Mouse (Mus musculus) ES-Bruce4 (cell line): Measurements from ENCODE around the gene Arid1a. TPM values are rescaled to one million over a fixed set of nuclear protein-coding genes. Genes with fewer than 3 reads are reported as not detected.

Experiments
- H3K27ac ChIP-seq: 2 replicates; pipeline ENCODE4 v1.5.1; 2012; ENCODE audit warnings: low read length, inconsistent platforms; ENCODE audit not compliant: insufficient read depth
- H3K27me3 ChIP-seq: 2 replicates; pipeline ENCODE4 v1.6.1; 2012; ENCODE audit warnings: mild to moderate bottlenecking, low read length, inconsistent platforms; ENCODE audit not compliant: control insufficient read depth, poor library complexity, insufficient read depth, severe bottlenecking
- H3K36me3 ChIP-seq: 2 replicates; pipeline ENCODE4 v1.6.1; 2012; ENCODE audit warnings: inconsistent platforms, mild to moderate bottlenecking, low read length, moderate library complexity; ENCODE audit not compliant: control insufficient read depth, poor library complexity, insufficient read depth, severe bottlenecking
- H3K4me1 ChIP-seq: one replicate; pipeline ENCODE4 v1.8.1; 2011; ENCODE audit warnings: low read length; ENCODE audit not compliant: control insufficient read depth, insufficient read depth
- H3K4me3 ChIP-seq: 2 replicates; pipeline ENCODE4 v1.5.1; 2011; ENCODE audit warnings: low read depth, mild to moderate bottlenecking, low read length
- H3K9ac ChIP-seq: 2 replicates; pipeline ENCODE4 v1.6.1; 2012; ENCODE audit warnings: low read depth, mild to moderate bottlenecking, inconsistent platforms; ENCODE audit not compliant: poor library complexity, severe bottlenecking
- H3K9me3 ChIP-seq: replicated peaks from 2 replicates; pipeline ENCODE4 v1.6.1; 2012; ENCODE audit warnings: mild to moderate bottlenecking, low read length, inconsistent platforms; ENCODE audit not compliant: control insufficient read depth, poor library complexity, insufficient read depth, severe bottlenecking
- CTCF ChIP-seq: IDR thresholded peaks from one replicate; pipeline ENCODE4 v1.8.1; 2011; ENCODE audit warnings: low read depth, low read length
- EP300 ChIP-seq: IDR thresholded peaks from 2 replicates; pipeline ENCODE4 v1.6.1; 2011; ENCODE audit warnings: low read depth, low read length; ENCODE audit not compliant: insufficient read depth
- POLR2A ChIP-seq: IDR thresholded peaks from one replicate; pipeline ENCODE4 v1.8.1; 2011; ENCODE audit warnings: low read length; ENCODE audit not compliant: insufficient read depth
- polyA plus RNA-seq: library from polyadenylated mRNA; stranded (reverse); fragments of >200 nt; gene quantifications from 2 replicates; pipeline ENCODE4 v1.2.4, GENCODE M21; 2011; ENCODE audit warnings: low read depth; ENCODE audit not compliant: missing spikeins, insufficient read depth, insufficient read length

Arid1a gene
- polyA plus RNA-seq, 1 experiment, result 119 TPM

DNA sequence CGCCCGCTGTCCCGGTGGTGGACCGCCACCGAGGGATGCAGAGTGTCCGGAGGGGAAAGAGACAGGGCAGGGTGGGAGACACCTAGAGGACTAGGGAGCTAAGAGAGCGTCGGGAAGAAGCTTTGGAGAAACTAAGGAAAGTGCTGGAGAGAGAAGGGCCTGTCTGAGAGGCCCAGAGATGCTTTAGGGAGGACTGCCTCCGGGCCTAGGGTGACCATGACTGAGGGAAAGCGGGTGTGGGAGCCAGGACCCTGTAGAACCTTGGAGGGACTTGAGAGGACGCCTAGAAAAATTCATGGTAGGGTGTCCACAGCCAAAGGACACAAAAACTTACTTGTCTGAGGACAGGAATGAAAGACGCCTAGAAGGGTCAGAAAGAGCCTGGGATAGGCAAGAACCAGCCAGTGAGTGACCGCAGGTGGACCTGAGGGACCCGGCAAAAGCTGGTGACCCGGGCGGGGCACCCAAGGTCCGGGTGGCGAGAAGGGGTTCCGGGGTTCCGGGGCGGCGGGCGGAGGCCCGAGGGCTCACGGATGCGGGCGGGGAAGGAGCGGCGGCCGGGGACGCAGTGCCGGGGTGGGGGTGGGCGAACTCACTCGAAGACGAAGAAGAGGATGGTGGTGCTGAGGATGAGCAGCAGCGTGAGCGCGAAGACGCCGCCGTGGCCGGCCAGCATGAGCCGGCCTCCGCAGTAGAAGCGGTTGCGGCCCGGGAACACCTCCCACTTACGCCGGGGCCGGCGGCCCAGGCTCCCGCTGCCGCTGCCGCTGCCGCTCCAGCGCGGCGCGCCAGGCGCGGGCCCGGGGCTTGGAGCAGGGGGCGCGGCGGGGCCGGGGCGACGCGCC, 123.9 kb downstream of the Arid1a start:
- Histone ChIP-seq H3K27ac (no peak overlapping the region), H3K9ac (peak overlapping the region; percentile 98), H3K9me3 (no peaks in the 10 kb centered on the region), H3K4me1 (peaks cover 8% of the 10 kb centered on the region), H3K4me3 (peak overlapping the region; percentile 78), H3K36me3 (no peaks in the 10 kb centered on the region), H3K27me3 (no peaks in the 10 kb centered on the region)
- TF ChIP-seq EP300, result no peak
- TF ChIP-seq POLR2A, result no peak
- no peak for TF ChIP-seq CTCF

- no peaks in the 10 kb centered on the region for H3K27me3 ChIP-seq
Observed at GRCm38 (mm10) chr4:133631769-133632411, 124.7 kb downstream of the Arid1a start.

GRCm38 (mm10) chr4:133631071-133631768, 125.3 kb downstream of the Arid1a start:
- no peak overlapping the region for H3K27ac ChIP-seq
- peaks cover 11% of the 10 kb centered on the region for H3K4me1 ChIP-seq
- H3K27me3 ChIP-seq, result no peaks in the 10 kb centered on the region
- no peak overlapping the region for H3K4me3 ChIP-seq
- no peaks in the 10 kb centered on the region for H3K9me3 ChIP-seq
- H3K36me3 ChIP-seq, result no peaks in the 10 kb centered on the region
- no peak overlapping the region for H3K9ac ChIP-seq
- TF ChIP-seq POLR2A (no peak), EP300 (no peak), CTCF (no peak)

More at GRCm38 (mm10) chr4:133631769-133632411, 124.7 kb downstream of the Arid1a start:
- Histone ChIP-seq H3K27ac (no peak overlapping the region), H3K9me3 (no peaks in the 10 kb centered on the region), H3K36me3 (no peaks in the 10 kb centered on the region), H3K4me3 (peak overlapping the region; percentile 78), H3K4me1 (peaks cover 10% of the 10 kb centered on the region), H3K9ac (peak overlapping the region; percentile 98)
- TF ChIP-seq CTCF, result no peak

DNA sequence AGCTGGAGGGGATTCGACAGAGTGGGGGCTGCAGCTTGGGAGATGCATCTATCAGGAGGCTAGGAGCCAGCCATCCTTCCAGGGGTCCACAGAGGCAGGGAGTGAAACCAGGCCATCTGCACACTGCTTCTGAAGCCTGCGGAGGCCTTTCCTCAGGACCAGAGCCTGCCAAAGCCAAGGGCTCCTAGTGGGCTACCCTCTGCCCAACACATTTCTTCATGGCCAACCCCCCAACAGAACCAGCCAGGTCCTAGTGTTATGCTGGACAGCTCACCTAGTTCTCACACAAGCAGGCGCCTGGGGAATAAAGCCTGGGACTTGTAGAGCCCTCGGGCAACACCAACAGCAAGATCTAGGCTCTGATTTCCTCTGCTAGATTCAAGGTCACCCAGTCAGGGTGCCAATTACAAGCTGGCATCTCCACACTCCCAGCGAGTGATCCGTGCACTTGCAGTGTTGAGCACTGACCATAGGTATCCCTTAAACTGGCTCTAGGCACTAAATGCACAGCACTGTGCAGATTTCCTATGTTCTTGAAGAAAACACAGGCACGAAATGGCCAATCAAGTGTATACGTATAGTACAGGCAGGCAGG, 126.1 kb downstream of the Arid1a start:
- Histone ChIP-seq H3K36me3 (no peaks in the 10 kb centered on the region), H3K27me3 (no peaks in the 10 kb centered on the region), H3K9ac (no peak overlapping the region), H3K27ac (no peak overlapping the region), H3K9me3 (no peaks in the 10 kb centered on the region), H3K4me3 (no peak overlapping the region), H3K4me1 (peaks cover 11% of the 10 kb centered on the region)
- TF ChIP-seq POLR2A, result no peak
- no peak for TF ChIP-seq EP300
- no peak for TF ChIP-seq CTCF

- Histone ChIP-seq H3K27ac (no peak overlapping the region), H3K4me1 (peaks cover 15% of the 10 kb centered on the region), H3K36me3 (0 out of 2 replicates have a peak, but pooled peaks cover 3% of the 10 kb centered on the region), H3K9ac (no peak overlapping the region), H3K27me3 (no peaks in the 10 kb centered on the region), H3K9me3 (no peaks in the 10 kb centered on the region), H3K4me3 (no peak overlapping the region)
- TF ChIP-seq CTCF (no peak), POLR2A (no peak), EP300 (no peak)
Observed at GRCm38 (mm10) chr4:133629191-133629590, 127.4 kb downstream of the Arid1a start.

Other genes starting within 250 kb of the Arid1a start
- 10.2 and 13.2 TPM in 2 replicates for gene Kdf1, start 237.8 kb downstream of the Arid1a start, polyA plus RNA-seq
- gene Nudc, start 210.8 kb downstream of the Arid1a start, polyA plus RNA-seq, result 274 and 303 TPM in 2 replicates
- gene Nr0b2, start 203.4 kb downstream of the Arid1a start, polyA plus RNA-seq, result not detected in 2 replicates
- gene Gpatch3, start 182.0 kb downstream of the Arid1a start, polyA plus RNA-seq, result 3.9 and 7.9 TPM in 2 replicates
- gene Gpn2, start 172.4 kb downstream of the Arid1a start, polyA plus RNA-seq, result 22.2 and 24.3 TPM in 2 replicates
- 250 and 292 TPM in 2 replicates for gene Sfn, start 154.6 kb downstream of the Arid1a start, polyA plus RNA-seq
- 34.4 and 43.8 TPM in 2 replicates for gene Zdhhc18, start 106.6 kb downstream of the Arid1a start, polyA plus RNA-seq
- gene Pigv, start 84.1 kb downstream of the Arid1a start, polyA plus RNA-seq, result 12.8 and 15.2 TPM in 2 replicates
- 73.2 and 86.4 TPM in 2 replicates for gene Rps6ka1, start 131.0 kb upstream of the Arid1a start, polyA plus RNA-seq
- gene Hmgn2, start 211.9 kb upstream of the Arid1a start, polyA plus RNA-seq, result 253 and 257 TPM in 2 replicates
- gene Dhdds, start 244.1 kb upstream of the Arid1a start, polyA plus RNA-seq, result 18.5 and 23.5 TPM in 2 replicates